Mouse (Mus musculus): ENCODE results near the gene Timp3. TPM values are rescaled to one million over a fixed set of nuclear protein-coding genes. Genes with fewer than 3 reads are reported as not detected.

Timp3 gene
- polyA plus RNA-seq, 1 experiment from 2014 or later, result 66.4 TPM

- no peak for ATAC-seq (ENCODE audit: insufficient number of reproducible peaks, insufficient read depth, low FRiP score, low TSS enrichment)
Observed at GRCm38 (mm10) chr10:86389913-86390312, 89.7 kb downstream of the Timp3 start.

GRCm38 (mm10) chr10:86392399-86392798, 92.2 kb downstream of the Timp3 start:
- Histone ChIP-seq H3K4me2 (replicated peaks) (no peak overlapping the region), H3K27me3 (no peaks in the 10 kb centered on the region), H3K4me3 (no peak overlapping the region), H3K9me3 (no peaks in the 10 kb centered on the region), H3K4me1 (peaks cover 5% of the 10 kb centered on the region; the same call in 1 of the 2 replicates), H3K9ac (no peak overlapping the region), H3K36me3 (no peaks in the 10 kb centered on the region), H3K27ac (no peak overlapping the region)
- 83% methylated on average over 3 of the region's 3 CpGs for WGBS
- no peak for ATAC-seq (ENCODE audit: insufficient number of reproducible peaks, insufficient read depth, low FRiP score, low TSS enrichment)

More at GRCm38 (mm10) chr10:86389913-86390312, 89.7 kb downstream of the Timp3 start:
- Histone ChIP-seq H3K9me3 (no peaks in the 10 kb centered on the region), H3K36me3 (no peaks in the 10 kb centered on the region), H3K27ac (no peak overlapping the region), H3K27me3 (no peaks in the 10 kb centered on the region), H3K4me3 (no peak overlapping the region), H3K4me2 (replicated peaks) (no peak overlapping the region), H3K9ac (no peak overlapping the region), H3K4me1 (peaks cover 13% of the 10 kb centered on the region; the same call in 1 of the 2 replicates)
- 55% methylated on average over 2 of the region's 2 CpGs for WGBS

GRCm38 (mm10) chr10:86397577-86398346, 97.6 kb downstream of the Timp3 start:
- no peaks in the 10 kb centered on the region for H3K9me3 ChIP-seq
- H3K4me1 ChIP-seq, result no peaks in the 10 kb centered on the region
- H3K9ac ChIP-seq, result no peak overlapping the region
- no peak for ATAC-seq (ENCODE audit: insufficient number of reproducible peaks, insufficient read depth, low FRiP score, low TSS enrichment)
- no peak overlapping the region for H3K27ac ChIP-seq
- H3K27me3 ChIP-seq, result no peaks in the 10 kb centered on the region
- H3K36me3 ChIP-seq, result no peaks in the 10 kb centered on the region
- WGBS, result 59% methylated on average over 4 of the region's 4 CpGs
- no peak overlapping the region for H3K4me2 ChIP-seq (replicated peaks)
- H3K4me3 ChIP-seq, result no peak overlapping the region

- Histone ChIP-seq H3K9me3 (no peaks in the 10 kb centered on the region), H3K4me3 (no peak overlapping the region), H3K27ac (no peak overlapping the region), H3K27me3 (no peaks in the 10 kb centered on the region), H3K9ac (no peak overlapping the region), H3K36me3 (no peaks in the 10 kb centered on the region), H3K4me2 (replicated peaks) (no peak overlapping the region), H3K4me1 (no peaks in the 10 kb centered on the region)
- no peak for ATAC-seq (ENCODE audit: insufficient number of reproducible peaks, insufficient read depth, low FRiP score, low TSS enrichment)
- 66% methylated on average over 2 of the region's 2 CpGs for WGBS
Observed at GRCm38 (mm10) chr10:86398347-86398720, 98.2 kb downstream of the Timp3 start.

Other genes starting within 250 kb of the Timp3 start
- gene Syn3, start 198.5 kb downstream of the Timp3 start, polyA plus RNA-seq (2016; fragmentation: Nextera tagmentation; extraction: Ambion mirVana), result 4.0 and 4.6 TPM in 2 replicates